Mouse (Mus musculus): ENCODE measurements around the gene Pkp3. TPM values are rescaled to one million over a fixed set of nuclear protein-coding genes. Genes with fewer than 3 reads are reported as not detected.

Pkp3 gene
- 411 TPM for polyA plus RNA-seq (2017; shearing (Covaris generic))

GRCm38 (mm10) chr7:141077841-141078240 is at the start of gene Pkp3:
TSS of gene Pkp3 (plus strand) at chr7:141078218.

DNA sequence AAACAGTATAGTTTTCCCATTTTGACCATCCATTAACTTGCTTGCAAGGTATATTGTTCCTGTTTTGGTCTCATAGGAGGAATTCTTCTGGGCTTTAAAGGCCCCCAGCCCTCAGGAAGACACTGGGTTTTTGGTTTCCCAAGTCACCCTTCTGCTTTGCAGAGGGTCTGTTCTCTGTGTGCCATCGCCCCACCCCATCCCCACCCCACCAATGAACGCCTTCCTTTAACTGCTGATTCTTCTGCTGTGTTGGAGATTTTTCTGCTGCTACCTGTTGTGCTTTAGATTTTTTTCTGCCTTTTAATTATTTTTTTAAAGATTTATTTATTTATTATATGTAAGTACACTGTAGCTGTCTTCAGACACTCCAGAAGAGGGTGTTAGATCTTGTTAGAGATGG is 49.2 kb upstream of the Pkp3 start, which contains the start of gene Gm17387:
Gm17387 (plus strand) TSS at position 301 of the 400 bp plus-strand sequence.

DNA sequence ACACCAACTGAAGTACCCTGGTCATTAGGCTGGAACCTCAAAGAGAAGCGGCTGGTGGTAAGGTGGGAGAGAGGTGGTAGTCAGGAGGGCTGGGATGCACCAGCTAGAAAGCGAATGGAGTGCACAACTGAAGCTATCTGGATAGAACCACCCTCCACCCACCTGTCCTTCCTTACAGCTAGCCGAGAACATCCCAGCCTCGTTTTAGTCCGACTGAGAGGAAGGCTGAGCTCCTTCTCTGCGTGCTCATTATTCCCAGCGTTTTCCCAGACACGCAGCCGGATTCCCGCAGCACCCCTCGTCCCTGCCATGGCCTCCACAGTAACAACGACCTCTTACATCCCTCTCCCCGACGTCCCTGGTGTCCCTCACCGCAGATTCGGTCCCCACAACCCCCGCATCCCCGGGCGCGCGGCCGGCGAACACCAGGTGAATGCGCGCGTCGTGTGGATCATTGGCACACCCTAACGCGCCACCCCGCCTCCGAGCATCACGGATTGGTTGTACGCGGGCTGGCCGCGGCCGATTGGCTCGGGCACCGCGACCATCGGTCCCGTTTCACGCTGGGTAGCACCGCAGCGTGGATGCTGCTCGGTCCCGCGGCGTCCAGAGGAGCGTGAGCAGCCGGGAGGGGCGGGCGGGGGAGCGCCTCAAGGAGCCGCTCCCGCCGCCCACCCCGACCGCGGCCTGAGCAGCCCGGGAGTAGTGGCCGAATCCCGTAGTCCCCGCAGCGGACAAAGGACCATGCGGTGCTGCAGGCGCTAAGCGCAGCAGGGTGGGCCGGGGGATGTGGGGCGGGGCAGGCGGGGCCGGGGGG is 17.4 kb upstream of the Pkp3 start, which contains the start of gene B4galnt4:
B4galnt4 (plus strand) TSS at position 679 of the 817 bp plus-strand sequence.

DNA sequence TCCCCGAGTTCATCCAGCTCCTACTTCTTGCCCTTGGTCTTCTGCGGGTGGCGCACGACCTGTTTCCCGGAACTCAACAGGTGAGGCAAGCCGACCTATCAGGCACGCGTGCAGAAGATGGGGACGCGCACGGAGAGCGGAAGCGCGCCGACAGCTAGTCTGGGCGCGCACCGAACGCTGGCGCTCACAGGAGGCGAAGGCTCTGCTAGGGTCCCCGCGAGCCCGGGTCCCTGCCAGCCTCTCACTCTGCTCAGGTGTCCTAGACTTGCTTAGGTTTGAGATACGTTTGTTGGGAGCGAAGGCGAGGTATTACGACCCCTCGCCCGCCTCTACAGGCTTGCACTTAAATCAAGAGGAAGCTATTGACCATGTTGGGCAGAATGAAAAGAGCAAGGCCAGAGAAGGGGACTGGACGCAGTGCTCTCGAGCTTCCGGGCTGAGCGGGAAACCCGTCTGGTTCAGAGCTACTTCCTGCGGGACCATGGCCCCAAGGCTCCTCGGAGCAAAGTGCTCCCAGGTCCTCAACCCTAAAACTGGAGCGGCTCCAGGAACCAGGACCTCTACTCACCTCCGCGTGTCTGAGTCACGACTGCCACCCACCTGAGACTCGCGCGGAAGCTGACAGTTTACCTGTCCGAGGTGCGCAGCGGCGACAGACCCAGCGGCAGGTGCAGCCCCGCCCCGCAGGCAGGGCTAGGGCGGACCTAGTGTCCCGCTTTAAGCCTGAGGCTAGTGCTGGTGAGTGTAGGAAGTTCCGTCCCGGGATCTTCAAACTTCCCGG is 22.1 kb downstream of the Pkp3 start, which contains the start of gene Sigirr:
Sigirr (minus strand) TSS at position 662 of the 781 bp plus-strand sequence.

GRCm38 (mm10) chr7:141117636-141118035 is 39.6 kb downstream of the Pkp3 start, which contains the start of gene Ano9:
TSS of gene Ano9 (minus strand) at chr7:141117806.

DNA sequence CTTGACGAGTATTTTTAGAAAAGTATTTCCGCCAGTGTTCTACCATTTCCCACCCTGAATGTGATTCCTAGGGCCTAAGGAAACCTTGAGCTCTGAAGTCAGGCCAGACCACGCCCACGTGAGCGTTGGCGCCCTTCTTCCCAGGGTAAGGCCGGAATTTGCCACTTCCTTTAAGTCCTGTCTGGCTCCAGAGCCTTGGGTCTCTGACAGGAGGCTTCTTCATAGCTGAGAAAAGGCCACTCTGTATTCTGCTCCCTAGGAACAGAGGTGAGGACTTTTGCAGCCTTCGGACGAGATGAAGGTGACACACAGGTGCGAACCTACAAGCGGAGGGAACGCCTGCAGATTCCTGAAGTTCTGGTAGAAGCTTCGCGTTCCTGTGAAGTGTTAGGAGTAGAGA is 44.2 kb downstream of the Pkp3 start, which contains the start of gene Ptdss2:
Ptdss2 (plus strand) TSS at position 138 of the 400 bp plus-strand sequence.

Other genes with a start within 250 kb of the Pkp3 start
- not detected for gene Urah, start 243.2 kb upstream of the Pkp3 start, polyA plus RNA-seq (2017; shearing (Covaris generic))
- not detected for gene Scgb1c1, start 232.7 kb upstream of the Pkp3 start, polyA plus RNA-seq (2017; shearing (Covaris generic))
- not detected for gene Odf3, start 230.4 kb upstream of the Pkp3 start, polyA plus RNA-seq (2017; shearing (Covaris generic))
- gene Gm45785, start 221.9 kb upstream of the Pkp3 start, polyA plus RNA-seq (2017; shearing (Covaris generic)): not detected
- gene Ric8a, start 221.3 kb upstream of the Pkp3 start, polyA plus RNA-seq (2017; shearing (Covaris generic)): 163 TPM
- 65.2 TPM for gene Bet1l, start 220.6 kb upstream of the Pkp3 start, polyA plus RNA-seq (2017; shearing (Covaris generic))
- gene Psmd13, start 196.2 kb upstream of the Pkp3 start, polyA plus RNA-seq (2017; shearing (Covaris generic)): 270 TPM
- gene Sirt3, start 195.9 kb upstream of the Pkp3 start, polyA plus RNA-seq (2017; shearing (Covaris generic)): 10.4 TPM
- gene Cox8b, start 177.8 kb upstream of the Pkp3 start, polyA plus RNA-seq (2017; shearing (Covaris generic)): not detected
- gene Nlrp6, start 157.3 kb upstream of the Pkp3 start, polyA plus RNA-seq (2017; shearing (Covaris generic)): not detected
- gene Pgghg, start 136.8 kb upstream of the Pkp3 start, polyA plus RNA-seq (2017; shearing (Covaris generic)): 40.2 TPM
- 0.98 TPM for gene Ifitm5, start 127.9 kb upstream of the Pkp3 start, polyA plus RNA-seq (2017; shearing (Covaris generic))
- gene Gm45717, start 122.3 kb upstream of the Pkp3 start, polyA plus RNA-seq (2017; shearing (Covaris generic)): not detected
- gene Ifitm2, start 122.2 kb upstream of the Pkp3 start, polyA plus RNA-seq (2017; shearing (Covaris generic)): 30.3 TPM
- not detected for gene Ifitm1, start 111.0 kb upstream of the Pkp3 start, polyA plus RNA-seq (2017; shearing (Covaris generic))
- 8.5 TPM for gene Ifitm3, start 67.4 kb upstream of the Pkp3 start, polyA plus RNA-seq (2017; shearing (Covaris generic))
- gene Ifitm6, start 60.3 kb upstream of the Pkp3 start, polyA plus RNA-seq (2017; shearing (Covaris generic)): not detected
- gene Gm17387, start 49.1 kb upstream of the Pkp3 start, polyA plus RNA-seq (2017; shearing (Covaris generic)): not detected
- gene B4galnt4, start 17.1 kb upstream of the Pkp3 start, polyA plus RNA-seq (2017; shearing (Covaris generic)): 15.5 TPM
- gene Sigirr, start 22.4 kb downstream of the Pkp3 start, polyA plus RNA-seq (2017; shearing (Covaris generic)): 274 TPM
- not detected for gene Ano9, start 39.6 kb downstream of the Pkp3 start, polyA plus RNA-seq (2017; shearing (Covaris generic))
- gene Ptdss2, start 44.2 kb downstream of the Pkp3 start, polyA plus RNA-seq (2017; shearing (Covaris generic)): 8.9 TPM
- 159 TPM for gene Rnh1, start 94.6 kb downstream of the Pkp3 start, polyA plus RNA-seq (2017; shearing (Covaris generic))
- gene Hras, start 115.8 kb downstream of the Pkp3 start, polyA plus RNA-seq (2017; shearing (Covaris generic)): 5.2 TPM
- 3.4 TPM for gene Lrrc56, start 115.9 kb downstream of the Pkp3 start, polyA plus RNA-seq (2017; shearing (Covaris generic))
- 14.1 TPM for gene Lmntd2, start 135.9 kb downstream of the Pkp3 start, polyA plus RNA-seq (2017; shearing (Covaris generic))
- 29.4 TPM for gene Rassf7, start 137.6 kb downstream of the Pkp3 start, polyA plus RNA-seq (2017; shearing (Covaris generic))
- 122 TPM for gene Phrf1, start 150.6 kb downstream of the Pkp3 start, polyA plus RNA-seq (2017; shearing (Covaris generic))
- 160 TPM for gene Irf7, start 188.3 kb downstream of the Pkp3 start, polyA plus RNA-seq (2017; shearing (Covaris generic))
- not detected for gene Cdhr5, start 198.6 kb downstream of the Pkp3 start, polyA plus RNA-seq (2017; shearing (Covaris generic))
- not detected for gene Sct, start 200.9 kb downstream of the Pkp3 start, polyA plus RNA-seq (2017; shearing (Covaris generic))
- not detected for gene Drd4, start 213.8 kb downstream of the Pkp3 start, polyA plus RNA-seq (2017; shearing (Covaris generic))
- 15.6 TPM for gene Deaf1, start 249.5 kb downstream of the Pkp3 start, polyA plus RNA-seq (2017; shearing (Covaris generic))
- 48.1 TPM for gene Tmem80, start 249.5 kb downstream of the Pkp3 start, polyA plus RNA-seq (2017; shearing (Covaris generic))

Data from CD4-positive, CD25-positive, alpha-beta regulatory T cell, adult 9 weeks (primary cell).